Mouse (Mus musculus): ENCODE data around the gene Nfe2l2.

Gene Nfe2l2

GRCm38 (mm10) chr2:75687040-75687749, 17.2 kb downstream of the Nfe2l2 start:
- CTCF ChIA-PET: no interaction called here

- CTCF ChIA-PET: interaction anchor here (0.7 to 1.0 kb wide), 3 partner anchors 17 to 92 kb away, joined by 3 to 4 read pairs (median 3); no protein-coding TSS in a partner anchor
These were observed 19.0 kb downstream of the Nfe2l2 start for GRCm38 (mm10) chr2:75685458-75685861.

DNA sequence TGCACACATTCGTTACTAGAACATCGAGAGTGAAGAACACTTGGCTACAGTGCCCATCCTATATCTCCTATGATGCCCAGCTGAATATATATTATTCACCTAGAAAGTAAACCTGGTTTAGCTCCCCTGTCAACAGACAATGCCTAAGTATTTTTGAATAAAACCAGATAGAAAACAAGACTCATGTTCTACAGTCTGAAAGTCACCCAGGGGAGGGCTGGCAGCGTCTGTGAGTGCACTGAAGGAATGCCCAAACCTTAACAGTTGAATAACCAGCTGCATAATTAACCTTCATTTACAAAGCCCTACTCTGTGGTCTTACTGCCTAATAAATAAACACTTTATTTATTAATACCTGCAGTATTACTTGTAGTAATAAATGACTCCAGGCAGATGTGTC, 19.9 kb downstream of the Nfe2l2 start:
- CTCF ChIA-PET: interaction anchor here (1.1 kb wide), 1 partner anchor 97 kb away, joined by 3 read pairs; no protein-coding TSS in a partner anchor

GRCm38 (mm10) chr2:75682978-75683709, 21.3 kb downstream of the Nfe2l2 start:
- CTCF ChIA-PET: interaction anchor here (0.6 to 0.8 kb wide), 2 partner anchors 22 to 105 kb away, joined by 7 to 14 read pairs; no protein-coding TSS in a partner anchor

DNA sequence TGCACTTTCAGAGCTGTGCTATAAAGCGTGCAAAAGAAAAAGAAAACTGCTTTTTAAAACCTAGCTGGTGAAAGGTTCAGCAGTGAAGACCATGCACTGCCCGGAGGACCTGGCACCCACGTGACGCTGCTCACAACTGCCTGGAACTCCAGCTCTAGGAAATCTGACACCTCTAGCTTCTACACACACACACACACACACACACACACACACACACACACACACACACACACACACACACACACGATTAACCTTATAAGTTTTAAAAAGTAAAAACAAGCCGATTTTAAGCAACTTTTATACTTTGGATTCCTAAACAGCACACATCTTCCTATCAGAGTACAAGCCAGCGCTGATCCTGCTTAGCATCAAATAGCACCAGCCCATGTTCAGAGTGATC, 23.0 kb downstream of the Nfe2l2 start:
- CTCF ChIA-PET: interaction anchor here (0.5 kb wide), 1 partner anchor 53 kb away, joined by 18 read pairs; no protein-coding TSS in a partner anchor

DNA sequence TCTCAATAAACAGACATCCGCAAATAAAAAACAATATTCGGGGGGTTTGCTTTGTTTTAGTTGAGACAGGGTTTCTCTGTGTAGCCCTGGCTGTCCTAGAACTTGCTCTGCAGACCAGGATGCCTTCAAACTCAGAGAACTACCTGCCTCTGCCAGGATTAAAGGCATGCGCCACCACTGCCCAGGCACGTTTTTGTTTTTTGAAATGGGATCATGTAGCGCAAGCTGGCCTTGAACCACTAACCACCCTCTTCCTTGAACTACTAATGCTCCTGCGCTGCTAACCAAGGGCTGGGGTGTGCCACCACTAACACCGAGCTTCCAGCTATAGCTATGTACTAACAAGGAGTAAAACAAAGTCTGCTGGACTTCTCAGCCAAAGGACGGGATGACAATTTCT, 24.5 kb downstream of the Nfe2l2 start:
- CTCF ChIA-PET: no interaction called here

GRCm38 (mm10) chr2:75676567-75676966, 27.9 kb downstream of the Nfe2l2 start:
- CTCF ChIA-PET: interaction anchor here (0.6 kb wide), 1 partner anchor 190 kb away, joined by 3 read pairs; no protein-coding TSS in a partner anchor

DNA sequence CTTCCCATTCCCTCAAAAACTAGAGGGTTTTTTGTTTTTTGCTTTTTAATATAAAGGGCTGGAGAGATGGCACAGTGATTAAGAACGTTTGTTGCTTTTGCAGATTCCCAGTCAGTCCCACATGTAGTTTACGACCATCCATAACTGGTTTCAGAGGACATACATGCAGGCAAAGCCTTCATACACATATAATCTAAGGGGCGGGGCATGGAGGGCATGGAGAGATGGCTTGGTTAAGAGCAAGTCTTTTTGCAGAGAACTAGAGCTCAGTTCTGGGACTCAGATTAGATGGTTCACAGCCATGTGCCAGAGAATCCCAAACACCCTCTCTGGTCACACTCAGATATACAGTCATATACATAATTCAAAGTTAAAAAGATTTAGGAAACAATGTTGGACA, 31.9 kb downstream of the Nfe2l2 start:
- CTCF ChIA-PET: interaction anchor here (0.6 to 1.5 kb wide), 5 partner anchors 14 to 157 kb away, joined by 3 to 6 read pairs (median 5); partner anchors contain the start of genes Hnrnpa3 and Nfe2l2

GRCm38 (mm10) chr2:75671337-75671660, 33.1 kb downstream of the Nfe2l2 start:
- CTCF ChIA-PET: interaction anchor here (0.6 to 0.9 kb wide), 3 partner anchors 10 to 69 kb away, joined by 3 to 5 read pairs (median 4); no protein-coding TSS in a partner anchor

DNA sequence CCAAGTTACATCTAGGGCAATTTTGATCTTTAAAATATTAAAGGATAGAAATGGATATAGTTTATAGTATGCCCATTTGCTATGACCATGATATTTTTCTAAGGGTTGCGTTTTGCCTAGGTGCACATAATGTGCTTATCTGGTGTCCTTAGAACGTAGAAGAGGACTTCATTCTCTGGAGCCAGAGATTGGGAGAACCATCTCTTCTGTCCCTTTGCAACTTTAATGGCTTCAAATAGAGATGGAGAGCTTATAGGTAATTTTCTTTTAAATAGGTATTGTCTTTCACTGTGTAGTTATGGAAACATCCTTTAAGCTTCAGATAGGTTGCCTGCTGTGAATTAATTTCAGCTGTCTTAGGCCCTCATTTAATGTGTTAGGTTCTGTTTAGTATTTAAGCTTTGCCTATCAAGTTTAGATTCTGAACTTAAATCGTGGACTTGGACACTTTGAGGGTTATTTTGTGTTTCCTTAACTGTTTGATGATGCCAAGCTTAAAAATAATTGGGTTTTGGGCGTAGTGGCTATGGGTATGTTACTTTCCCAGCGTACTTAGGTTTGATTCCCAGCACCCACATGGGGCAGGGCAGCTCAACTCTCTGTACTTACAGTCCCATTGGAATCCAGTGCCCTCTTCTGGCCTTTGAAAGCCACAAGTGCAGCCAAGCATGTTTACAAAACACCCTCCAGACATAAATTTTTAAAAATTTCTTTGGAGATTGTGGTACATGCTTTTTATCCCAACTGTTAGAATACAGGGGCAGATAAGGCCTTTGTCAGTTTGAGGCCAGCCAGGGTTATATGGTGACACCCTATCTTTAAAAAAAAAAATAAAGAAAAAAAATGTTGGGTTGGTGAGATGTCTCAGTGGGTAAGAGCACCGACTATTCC, 33.8 kb downstream of the Nfe2l2 start:
- CTCF ChIA-PET: interaction anchor here (0.9 kb wide), 1 partner anchor 9 kb away, joined by 3 read pairs; no protein-coding TSS in a partner anchor

DNA sequence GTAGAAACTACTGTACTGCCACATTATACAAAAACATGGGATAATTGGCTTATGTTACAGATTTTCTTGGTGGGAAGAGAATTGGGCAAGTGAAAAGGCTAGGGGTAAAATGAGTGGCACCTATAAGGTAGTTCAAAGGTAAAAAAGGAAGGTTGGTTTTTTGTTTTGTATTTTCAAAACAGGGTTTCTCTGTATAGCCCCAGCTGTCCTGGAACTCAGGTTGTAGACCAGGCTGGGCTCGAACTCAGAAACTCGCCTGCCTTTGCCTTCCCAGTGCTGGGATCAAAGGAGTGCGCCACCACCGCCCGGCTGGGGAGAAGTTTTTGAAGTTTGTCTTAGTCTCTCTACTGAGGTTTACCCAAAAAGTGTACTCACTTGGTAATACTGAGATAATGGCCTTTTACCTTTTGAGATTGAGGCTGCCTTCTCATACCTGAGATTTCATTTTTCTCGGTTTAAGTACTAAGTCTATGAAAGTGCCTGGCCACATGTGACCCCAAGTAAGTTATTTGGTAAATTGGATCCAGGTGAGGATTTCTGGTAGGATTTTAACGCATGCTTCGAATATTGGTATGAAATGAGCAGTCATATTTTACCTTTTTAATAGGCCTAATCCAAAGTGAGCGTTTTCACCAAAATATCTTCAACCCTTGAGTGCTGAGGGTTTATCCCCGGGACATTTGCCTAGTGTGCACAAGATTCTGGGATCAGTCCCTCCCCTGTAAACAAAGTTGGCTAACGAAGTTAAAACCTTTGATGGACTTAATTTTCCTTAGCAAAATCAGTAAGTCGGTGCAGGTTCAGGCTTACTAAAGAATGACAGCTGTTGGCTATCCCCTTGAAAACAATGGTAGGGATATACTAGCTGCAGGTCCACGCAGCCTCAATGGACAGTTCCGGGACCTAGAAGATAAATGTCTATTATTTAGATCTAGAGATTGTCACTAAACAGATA, 34.7 kb downstream of the Nfe2l2 start:
- CTCF ChIA-PET: no interaction called here

GRCm38 (mm10) chr2:75661106-75661505, 43.3 kb downstream of the Nfe2l2 start:
- CTCF ChIA-PET: interaction anchor here (0.6 to 1.3 kb wide), 2 partner anchors 10 to 108 kb away, joined by 3 to 10 read pairs; no protein-coding TSS in a partner anchor

- CTCF ChIA-PET: interaction anchor here (0.6 to 1.3 kb wide), 3 partner anchors 11 to 22 kb away, joined by 3 to 5 read pairs (median 5); no protein-coding TSS in a partner anchor
These were observed 44.0 kb downstream of the Nfe2l2 start for GRCm38 (mm10) chr2:75660255-75660948.

GRCm38 (mm10) chr2:75659629-75659960, 44.8 kb downstream of the Nfe2l2 start:
- CTCF ChIA-PET: no interaction called here

DNA sequence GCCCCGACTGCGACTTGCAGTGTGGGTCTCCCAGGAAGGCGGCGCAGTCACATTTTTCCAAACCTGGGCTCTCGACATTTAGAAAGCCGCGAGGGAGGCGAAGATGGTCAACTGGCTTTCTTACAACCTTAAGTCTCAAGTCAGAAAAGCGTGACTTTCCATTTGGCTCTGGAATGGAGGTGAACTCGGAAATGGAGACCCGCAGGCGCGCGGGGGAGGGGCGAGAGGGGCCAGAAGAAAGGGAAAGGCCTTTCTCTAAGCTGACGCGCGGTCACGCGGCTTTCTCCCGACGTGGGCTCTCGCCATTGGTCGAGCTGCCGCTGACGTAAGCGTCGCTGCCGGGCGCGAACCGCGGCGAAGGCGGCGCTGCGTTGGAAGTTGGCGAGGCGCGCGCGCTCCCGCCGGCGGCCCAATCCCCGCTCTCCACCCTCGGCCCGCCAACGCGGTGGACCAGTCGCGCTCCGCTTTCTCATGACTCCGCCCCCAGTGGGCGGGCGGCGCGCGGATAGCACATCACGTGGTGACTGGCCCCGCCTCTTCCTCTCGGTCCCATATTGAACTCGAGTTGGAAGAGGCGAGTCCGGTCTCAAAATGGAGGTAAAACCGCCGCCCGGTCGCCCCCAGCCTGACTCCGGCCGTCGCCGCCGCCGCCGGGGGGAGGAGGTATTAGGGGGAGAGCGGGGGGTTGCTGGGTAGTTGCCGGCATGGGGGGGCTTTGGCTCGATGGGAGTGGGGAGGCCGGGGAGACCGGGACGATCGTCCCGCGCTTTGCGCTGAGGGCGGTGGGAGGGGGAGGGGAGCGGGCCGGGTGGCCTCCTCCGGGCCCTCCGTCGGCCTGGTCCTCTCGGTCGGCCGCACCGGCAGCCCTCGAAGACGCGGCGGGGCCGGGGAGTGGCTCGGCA, 45.5 kb downstream of the Nfe2l2 start, which contains the start of gene Hnrnpa3:
TSS of gene Hnrnpa3 (plus strand) at position 535 of the 902 bp plus-strand sequence.
- CTCF ChIA-PET: interaction anchor here (1.1 kb wide), 1 partner anchor 14 kb away, joined by 6 read pairs; no protein-coding TSS in a partner anchor

DNA sequence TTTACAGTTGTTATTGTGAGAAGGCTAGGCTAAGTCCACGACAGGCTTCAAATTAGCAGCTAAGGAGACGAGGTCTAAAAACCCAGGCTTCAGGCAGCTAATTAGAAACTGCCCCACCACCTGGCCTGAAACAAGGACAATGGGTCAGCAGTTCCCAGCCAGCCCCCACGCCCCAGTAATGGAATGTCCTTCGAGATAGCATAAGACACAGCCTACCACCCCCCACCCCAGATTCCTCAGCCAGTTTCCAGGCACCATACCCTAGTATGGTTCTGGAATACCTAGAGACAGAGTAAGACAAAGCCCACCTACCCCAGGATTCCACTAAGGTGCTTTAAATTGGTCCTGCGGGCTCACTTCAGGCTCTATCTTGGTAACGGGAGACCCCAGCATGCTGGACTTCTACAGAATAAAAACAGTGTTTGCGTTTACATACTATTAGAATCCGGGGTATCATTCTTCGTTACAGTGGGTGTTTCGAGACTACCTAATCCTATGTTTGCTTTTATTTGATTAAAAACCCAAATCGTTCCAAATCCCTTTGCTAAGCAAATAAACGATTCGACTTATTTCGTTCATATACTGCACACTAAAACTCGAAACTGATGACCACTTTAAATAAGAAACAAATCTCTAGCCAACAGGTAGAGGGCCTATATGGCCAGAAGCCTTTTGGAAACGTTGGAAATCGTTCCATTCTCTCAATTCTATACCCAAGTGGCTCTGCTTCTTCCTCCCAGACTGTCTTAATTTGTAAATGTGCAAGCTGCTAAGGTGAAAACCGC, 46.3 kb downstream of the Nfe2l2 start:
- CTCF ChIA-PET: interaction anchor here (1.1 kb wide), 1 partner anchor 15 kb away, joined by 6 read pairs; no protein-coding TSS in a partner anchor

DNA sequence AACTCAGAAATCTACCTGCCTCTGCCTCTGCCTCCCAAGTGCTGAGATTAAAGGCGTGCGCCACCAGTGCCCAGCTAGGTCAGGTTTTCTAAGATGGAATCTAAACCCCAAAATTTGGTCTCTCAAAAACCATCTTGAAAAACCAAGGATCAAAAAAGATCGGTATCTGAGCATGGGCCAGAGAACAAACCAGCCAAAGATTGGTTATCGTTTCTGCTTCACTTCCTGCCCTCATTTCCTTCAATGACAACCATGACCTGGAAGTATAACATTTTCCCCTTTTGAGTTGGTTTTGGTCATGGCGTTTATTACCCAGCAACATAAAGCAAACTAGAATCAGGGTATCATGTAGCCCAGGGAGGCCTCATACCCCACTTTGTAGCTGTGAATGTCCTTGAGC, 47.5 kb downstream of the Nfe2l2 start:
- CTCF ChIA-PET: no interaction called here

GRCm38 (mm10) chr2:75654679-75655078, 49.8 kb downstream of the Nfe2l2 start:
- CTCF ChIA-PET: interaction anchor here (0.6 kb wide), 1 partner anchor 170 kb away, joined by 3 read pairs; no protein-coding TSS in a partner anchor

Data from spleen, embryonic (tissue).